Mouse (Mus musculus): Measurements from ENCODE around the gene Mgat4e. TPM values are rescaled to one million over a fixed set of nuclear protein-coding genes. Genes with fewer than 3 reads are reported as not detected.
A peak's percentile ranks its signal among the peaks of the same experiment; 100 is the strongest.

Gene Mgat4e
- polyA plus RNA-seq, 1 experiment from 2014 or later = not detected

- Histone ChIP-seq H3K36me3 (ENCODE audit: control insufficient read depth, insufficient read depth, low read length) (no peaks in the 10 kb centered on the region), H3K27me3 (ENCODE audit: control insufficient read depth, insufficient read depth, low read length) (no peaks in the 10 kb centered on the region; the same call in 1 of the 2 replicates), H3K9ac (ENCODE audit: low read length) (peak overlapping the region; percentile 99), H3K4me2 (ENCODE audit: low read depth, low read length, severe bottlenecking) (peak overlapping the region; percentile 68), H3K4me1 (replicated peaks; ENCODE audit: control insufficient read depth, insufficient read depth, low read length) (peaks cover 2% of the 10 kb centered on the region; the same call in 1 of the 2 replicates), H3K27ac (ENCODE audit: low read depth, low read length) (peak overlapping the region; percentile 82), H3K9me3 (ENCODE audit: control insufficient read depth, low read length) (no peaks in the 10 kb centered on the region), H3K4me3 (ENCODE audit: low read depth, low read length) (peak overlapping the region; percentile 100)
- no peak for DNase-seq (ENCODE audit: low spot score)
- ATAC-seq (replicated peaks; ENCODE audit: low FRiP score) = peak; percentile 15
- under 1% methylated on average over 30 of the region's 50 CpGs for WGBS
These were observed 10.9 kb upstream of the Mgat4e start for GRCm38 (mm10) chr1:134560396-134560795.

- WGBS = under 1% methylated on average over 34 of the region's 34 CpGs
- peak; percentile 37 for ATAC-seq (replicated peaks; ENCODE audit: low FRiP score)
- DNase-seq (ENCODE audit: low spot score) = peak; percentile 93
- no peaks in the 10 kb centered on the region; the same call in 1 of the 2 replicates for H3K27me3 ChIP-seq (ENCODE audit: control insufficient read depth, insufficient read depth, low read length)
- H3K9me3 ChIP-seq (ENCODE audit: control insufficient read depth, low read length) = no peaks in the 10 kb centered on the region
- H3K36me3 ChIP-seq (ENCODE audit: control insufficient read depth, insufficient read depth, low read length) = no peaks in the 10 kb centered on the region
- peak within 1 kb of the TSS; percentile 82 for H3K27ac ChIP-seq (ENCODE audit: low read depth, low read length)
- H3K4me3 ChIP-seq (ENCODE audit: low read depth, low read length) = peak within 1 kb of the TSS; percentile 100
- H3K4me2 ChIP-seq (ENCODE audit: low read depth, low read length, severe bottlenecking) = peak within 1 kb of the TSS; percentile 68
- peak within 1 kb of the TSS; percentile 99 for H3K9ac ChIP-seq (ENCODE audit: low read length)
- H3K4me1 ChIP-seq (replicated peaks; ENCODE audit: control insufficient read depth, insufficient read depth, low read length) = peaks cover 2% of the 10 kb centered on the region; the same call in 1 of the 2 replicates
These were observed 10.5 kb upstream of the Mgat4e start, which contains the start of gene Kdm5b for GRCm38 (mm10) chr1:134559976-134560375. TSS of gene Kdm5b (plus strand) at chr1:134560171.

GRCm38 (mm10) chr1:134559226-134559625, 9.7 kb upstream of the Mgat4e start:
- DNase-seq (ENCODE audit: low spot score) (no peak), ATAC-seq (replicated peaks; ENCODE audit: low FRiP score) (no peak)
- H3K4me1 ChIP-seq (replicated peaks; ENCODE audit: control insufficient read depth, insufficient read depth, low read length) = peaks cover 2% of the 10 kb centered on the region; the same call in 1 of the 2 replicates
- H3K27me3 ChIP-seq (ENCODE audit: control insufficient read depth, insufficient read depth, low read length) = no peaks in the 10 kb centered on the region; the same call in 1 of the 2 replicates
- H3K36me3 ChIP-seq (ENCODE audit: control insufficient read depth, insufficient read depth, low read length) = no peaks in the 10 kb centered on the region
- no peak overlapping the region for H3K9ac ChIP-seq (ENCODE audit: low read length)
- no peak overlapping the region for H3K4me3 ChIP-seq (ENCODE audit: low read depth, low read length)
- H3K9me3 ChIP-seq (ENCODE audit: control insufficient read depth, low read length) = no peaks in the 10 kb centered on the region
- H3K27ac ChIP-seq (ENCODE audit: low read depth, low read length) = no peak overlapping the region
- 79% methylated on average over 3 of the region's 3 CpGs for WGBS
- H3K4me2 ChIP-seq (ENCODE audit: low read depth, low read length, severe bottlenecking) = no peak overlapping the region

- H3K36me3 ChIP-seq (ENCODE audit: control insufficient read depth, insufficient read depth, low read length) = no peaks in the 10 kb centered on the region
- 35% methylated on average over 5 of the region's 5 CpGs for WGBS
- H3K27ac ChIP-seq (ENCODE audit: low read depth, low read length) = no peak overlapping the region
- no peak overlapping the region for H3K4me2 ChIP-seq (ENCODE audit: low read depth, low read length, severe bottlenecking)
- H3K4me1 ChIP-seq (replicated peaks; ENCODE audit: control insufficient read depth, insufficient read depth, low read length) = peaks cover 2% of the 10 kb centered on the region; the same call in 1 of the 2 replicates
- H3K27me3 ChIP-seq (ENCODE audit: control insufficient read depth, insufficient read depth, low read length) = no peaks in the 10 kb centered on the region; the same call in 1 of the 2 replicates
- no peak overlapping the region for H3K9ac ChIP-seq (ENCODE audit: low read length)
- no peak for ATAC-seq (replicated peaks; ENCODE audit: low FRiP score)
- no peak for DNase-seq (ENCODE audit: low spot score)
- H3K9me3 ChIP-seq (ENCODE audit: control insufficient read depth, low read length) = no peaks in the 10 kb centered on the region
- H3K4me3 ChIP-seq (ENCODE audit: low read depth, low read length) = no peak overlapping the region
These were observed 9.0 kb upstream of the Mgat4e start for GRCm38 (mm10) chr1:134558511-134558910.

GRCm38 (mm10) chr1:134556671-134557218, 7.3 kb upstream of the Mgat4e start:
- Histone ChIP-seq H3K9ac (ENCODE audit: low read length) (peak overlapping the region; percentile 76), H3K4me3 (ENCODE audit: low read depth, low read length) (peak overlapping the region; percentile 58), H3K27ac (ENCODE audit: low read depth, low read length) (peak overlapping the region; percentile 73), H3K27me3 (ENCODE audit: control insufficient read depth, insufficient read depth, low read length) (no peaks in the 10 kb centered on the region; the same call in 1 of the 2 replicates), H3K4me2 (ENCODE audit: low read depth, low read length, severe bottlenecking) (peak overlapping the region; percentile 95), H3K4me1 (replicated peaks; ENCODE audit: control insufficient read depth, insufficient read depth, low read length) (peaks cover 2% of the 10 kb centered on the region; the same call in 1 of the 2 replicates), H3K9me3 (ENCODE audit: control insufficient read depth, low read length) (no peaks in the 10 kb centered on the region), H3K36me3 (ENCODE audit: control insufficient read depth, insufficient read depth, low read length) (no peaks in the 10 kb centered on the region)
- DNase-seq (ENCODE audit: low spot score) (peak; percentile 97), ATAC-seq (replicated peaks; ENCODE audit: low FRiP score) (peak; percentile 97)
- under 1% methylated on average over 35 of the region's 35 CpGs for WGBS

- peak; percentile 18 for ATAC-seq (replicated peaks; ENCODE audit: low FRiP score)
- peaks cover 2% of the 10 kb centered on the region; the same call in 1 of the 2 replicates for H3K4me1 ChIP-seq (replicated peaks; ENCODE audit: control insufficient read depth, insufficient read depth, low read length)
- 1% methylated on average over 44 of the region's 46 CpGs for WGBS
- no peaks in the 10 kb centered on the region for H3K36me3 ChIP-seq (ENCODE audit: control insufficient read depth, insufficient read depth, low read length)
- no peaks in the 10 kb centered on the region for H3K9me3 ChIP-seq (ENCODE audit: control insufficient read depth, low read length)
- H3K4me3 ChIP-seq (ENCODE audit: low read depth, low read length) = peak overlapping the region; percentile 58
- no peaks in the 10 kb centered on the region; the same call in 1 of the 2 replicates for H3K27me3 ChIP-seq (ENCODE audit: control insufficient read depth, insufficient read depth, low read length)
- H3K27ac ChIP-seq (ENCODE audit: low read depth, low read length) = peak overlapping the region; percentile 73
- H3K4me2 ChIP-seq (ENCODE audit: low read depth, low read length, severe bottlenecking) = peak overlapping the region; percentile 95
- peak overlapping the region; percentile 76 for H3K9ac ChIP-seq (ENCODE audit: low read length)
- DNase-seq (ENCODE audit: low spot score) = peak; percentile 78
These were observed 6.6 kb upstream of the Mgat4e start for GRCm38 (mm10) chr1:134555871-134556670.

- ATAC-seq (replicated peaks; ENCODE audit: low FRiP score) (no peak), DNase-seq (ENCODE audit: low spot score) (no peak)
- 30% methylated on average over 13 of the region's 13 CpGs for WGBS
- H3K4me1 ChIP-seq (replicated peaks; ENCODE audit: control insufficient read depth, insufficient read depth, low read length) = peaks cover 2% of the 10 kb centered on the region; the same call in 1 of the 2 replicates
- peak overlapping the region; percentile 95; the same call in 1 of the 2 replicates for H3K4me2 ChIP-seq (ENCODE audit: low read depth, low read length, severe bottlenecking)
- no peak overlapping the region; the same call in 1 of the 2 replicates for H3K9ac ChIP-seq (ENCODE audit: low read length)
- no peak overlapping the region for H3K27ac ChIP-seq (ENCODE audit: low read depth, low read length)
- H3K4me3 ChIP-seq (ENCODE audit: low read depth, low read length) = peak overlapping the region; percentile 58; the same call in 1 of the 2 replicates
- H3K36me3 ChIP-seq (ENCODE audit: control insufficient read depth, insufficient read depth, low read length) = no peaks in the 10 kb centered on the region
- no peaks in the 10 kb centered on the region for H3K9me3 ChIP-seq (ENCODE audit: control insufficient read depth, low read length)
- H3K27me3 ChIP-seq (ENCODE audit: control insufficient read depth, insufficient read depth, low read length) = no peaks in the 10 kb centered on the region; the same call in 1 of the 2 replicates
These were observed 5.9 kb upstream of the Mgat4e start for GRCm38 (mm10) chr1:134555240-134555870.

- Histone ChIP-seq H3K36me3 (ENCODE audit: control insufficient read depth, insufficient read depth, low read length) (no peaks in the 10 kb centered on the region), H3K4me2 (ENCODE audit: low read depth, low read length, severe bottlenecking) (no peak overlapping the region), H3K9ac (ENCODE audit: low read length) (no peak overlapping the region), H3K27ac (ENCODE audit: low read depth, low read length) (no peak overlapping the region), H3K4me1 (replicated peaks; ENCODE audit: control insufficient read depth, insufficient read depth, low read length) (peaks cover 2% of the 10 kb centered on the region; the same call in 1 of the 2 replicates), H3K27me3 (ENCODE audit: control insufficient read depth, insufficient read depth, low read length) (no peaks in the 10 kb centered on the region; the same call in 1 of the 2 replicates), H3K9me3 (ENCODE audit: control insufficient read depth, low read length) (no peaks in the 10 kb centered on the region), H3K4me3 (ENCODE audit: low read depth, low read length) (no peak overlapping the region)
- WGBS = 71% methylated on average over 3 of the region's 3 CpGs
- DNase-seq (ENCODE audit: low spot score) (no peak), ATAC-seq (replicated peaks; ENCODE audit: low FRiP score) (no peak)
These were observed 2.9 kb upstream of the Mgat4e start for GRCm38 (mm10) chr1:134552396-134552795.
